Mouse (Mus musculus) midbrain, embryonic 15.5 days (tissue): Measurements from ENCODE around the gene Hoxd4. TPM values are rescaled to one million over a fixed set of nuclear protein-coding genes. Genes with fewer than 3 reads are reported as not detected.

Experiments used
- ATAC-seq: fragments of 200-750 bp; cut with Nextera tagmentation; replicated peaks from 2 replicates; pipeline ENCODE4 v1.8.0; 2017; ENCODE audit warnings: moderate TSS enrichment
- H3K27ac ChIP-seq: fragments of 300-500 bp; sonication (generic); 2 replicates; pipeline ENCODE4 v1.5.1; 2015; ENCODE audit warnings: mild to moderate bottlenecking, inconsistent platforms
- H3K27me3 ChIP-seq: fragments of 300-500 bp; sonication (generic); replicated peaks from 2 replicates; pipeline ENCODE4 v1.6.1; 2015; ENCODE audit warnings: inconsistent platforms
- H3K36me3 ChIP-seq: fragments of 300-500 bp; sonication (generic); replicated peaks from 2 replicates; pipeline ENCODE4 v1.6.1; 2015; ENCODE audit warnings: inconsistent platforms
- H3K4me1 ChIP-seq: fragments of 300-500 bp; sonication (generic); 2 replicates; pipeline ENCODE4 v1.6.1; 2015; ENCODE audit warnings: inconsistent platforms
- H3K4me2 ChIP-seq: fragments of 300-500 bp; sonication (generic); 2 replicates; pipeline ENCODE4 v1.6.1; 2015; ENCODE audit warnings: inconsistent platforms, mild to moderate bottlenecking, moderate library complexity
- H3K4me3 ChIP-seq: fragments of 300-500 bp; sonication (generic); 2 replicates; pipeline ENCODE4 v1.5.1; 2015; ENCODE audit warnings: mild to moderate bottlenecking, inconsistent platforms
- H3K9ac ChIP-seq: fragments of 300-500 bp; sonication (generic); 2 replicates; pipeline ENCODE4 v1.6.1; 2015; ENCODE audit warnings: mild to moderate bottlenecking, inconsistent platforms
- H3K9me3 ChIP-seq: fragments of 300-500 bp; sonication (generic); 2 replicates; pipeline ENCODE4 v1.6.1; 2016; ENCODE audit warnings: inconsistent platforms
- WGBS: fragments of 180-500 bp; shearing (Covaris S2); methylation state at CpG from one replicate; pipeline ENCODE4 v1.1.7; 2015; ENCODE audit warnings: mixed read lengths; 5-methylcytosine and 5-hydroxymethylcytosine counted together
- polyA plus RNA-seq: library from polyadenylated mRNA; unstranded; fragments of >200 nt; fragmentation: Nextera tagmentation; extraction: Ambion mirVana; gene quantifications from 2 replicates; pipeline ENCODE4 v1.2.1, GENCODE M21; 2015

Hoxd4 gene
- polyA plus RNA-seq, 1 experiment from 2014 or later: not detected

GRCm38 (mm10) chr2:74681594-74682531, 29.9 kb upstream of the Hoxd4 start:
- Histone ChIP-seq H3K4me1 (peaks cover 10% of the 10 kb centered on the region; the same call in 1 of the 2 replicates), H3K9ac (no peak overlapping the region), H3K27ac (no peak overlapping the region), H3K9me3 (no peaks in the 10 kb centered on the region), H3K4me2 (no peak overlapping the region), H3K36me3 (no peaks in the 10 kb centered on the region), H3K27me3 (peaks cover 94% of the 10 kb centered on the region), H3K4me3 (no peak overlapping the region)
- under 1% methylated on average over 70 of the region's 78 CpGs for WGBS
- ATAC-seq: 0 out of 2 replicates have a peak, but pooled peaks have one; percentile 14

GRCm38 (mm10) chr2:74682796-74683195, 28.9 kb upstream of the Hoxd4 start:
- H3K9me3 ChIP-seq: no peaks in the 10 kb centered on the region
- peaks cover 94% of the 10 kb centered on the region for H3K27me3 ChIP-seq
- no peaks in the 10 kb centered on the region for H3K36me3 ChIP-seq
- 0 out of 2 replicates have a peak, but pooled peaks have one; percentile 24 for ATAC-seq
- under 1% methylated on average over 51 of the region's 51 CpGs for WGBS
- H3K4me1 ChIP-seq: peaks cover 10% of the 10 kb centered on the region; the same call in 1 of the 2 replicates
- H3K4me2 ChIP-seq: 0 out of 2 replicates have a peak overlapping the region, but pooled peaks have one; percentile 9
- no peak overlapping the region for H3K4me3 ChIP-seq
- no peak overlapping the region for H3K27ac ChIP-seq
- H3K9ac ChIP-seq: no peak overlapping the region

- H3K9ac ChIP-seq: no peak overlapping the region
- H3K27ac ChIP-seq: no peak overlapping the region
- H3K27me3 ChIP-seq: peaks cover 94% of the 10 kb centered on the region
- H3K4me2 ChIP-seq: no peak overlapping the region
- no peaks in the 10 kb centered on the region for H3K9me3 ChIP-seq
- no peak overlapping the region for H3K4me3 ChIP-seq
- H3K36me3 ChIP-seq: no peaks in the 10 kb centered on the region
- peaks cover 10% of the 10 kb centered on the region; the same call in 1 of the 2 replicates for H3K4me1 ChIP-seq
- WGBS: 1% methylated on average over 18 of the region's 18 CpGs
- no peak for ATAC-seq
Observed at GRCm38 (mm10) chr2:74683471-74683951, 28.2 kb upstream of the Hoxd4 start.

GRCm38 (mm10) chr2:74684106-74684505, 27.6 kb upstream of the Hoxd4 start:
- no peak for ATAC-seq
- no peak overlapping the region for H3K4me2 ChIP-seq
- H3K9me3 ChIP-seq: no peaks in the 10 kb centered on the region
- H3K27me3 ChIP-seq: peaks cover 94% of the 10 kb centered on the region
- WGBS: 2% methylated on average over 12 of the region's 12 CpGs
- no peak overlapping the region for H3K9ac ChIP-seq
- H3K4me3 ChIP-seq: no peak overlapping the region
- peaks cover 10% of the 10 kb centered on the region; the same call in 1 of the 2 replicates for H3K4me1 ChIP-seq
- no peak overlapping the region for H3K27ac ChIP-seq
- H3K36me3 ChIP-seq: no peaks in the 10 kb centered on the region

- no peaks in the 10 kb centered on the region for H3K36me3 ChIP-seq
- H3K27ac ChIP-seq: no peak overlapping the region
- no peaks in the 10 kb centered on the region for H3K9me3 ChIP-seq
- H3K4me1 ChIP-seq: peaks cover 10% of the 10 kb centered on the region; the same call in 1 of the 2 replicates
- no peak overlapping the region for H3K9ac ChIP-seq
- H3K4me2 ChIP-seq: no peak overlapping the region
- WGBS: 15% methylated on average over 4 of the region's 4 CpGs
- ATAC-seq: no peak
- H3K4me3 ChIP-seq: no peak overlapping the region
- H3K27me3 ChIP-seq: peaks cover 91% of the 10 kb centered on the region
Observed at GRCm38 (mm10) chr2:74685059-74685603, 26.6 kb upstream of the Hoxd4 start.

GRCm38 (mm10) chr2:74686301-74686987, 25.3 kb upstream of the Hoxd4 start:
- Histone ChIP-seq H3K9ac (no peak overlapping the region), H3K36me3 (no peaks in the 10 kb centered on the region), H3K27me3 (peaks cover 87% of the 10 kb centered on the region), H3K9me3 (no peaks in the 10 kb centered on the region), H3K27ac (no peak overlapping the region), H3K4me3 (no peak overlapping the region), H3K4me2 (no peak overlapping the region), H3K4me1 (peaks cover 10% of the 10 kb centered on the region; the same call in 1 of the 2 replicates)
- WGBS: 5% methylated on average over 17 of the region's 17 CpGs
- no peak for ATAC-seq

- Histone ChIP-seq H3K4me3 (no peak overlapping the region), H3K9ac (no peak overlapping the region), H3K27ac (no peak overlapping the region), H3K4me2 (no peak overlapping the region), H3K9me3 (no peaks in the 10 kb centered on the region), H3K4me1 (peaks cover 7% of the 10 kb centered on the region; the same call in 1 of the 2 replicates), H3K27me3 (peaks cover 87% of the 10 kb centered on the region), H3K36me3 (no peaks in the 10 kb centered on the region)
- ATAC-seq: no peak
- WGBS: 1% methylated on average over 27 of the region's 27 CpGs
Observed at GRCm38 (mm10) chr2:74686988-74687697, 24.6 kb upstream of the Hoxd4 start.

- no peaks in the 10 kb centered on the region for H3K9me3 ChIP-seq
- H3K36me3 ChIP-seq: no peaks in the 10 kb centered on the region
- no peak overlapping the region for H3K9ac ChIP-seq
- no peak overlapping the region for H3K4me2 ChIP-seq
- peaks cover 88% of the 10 kb centered on the region for H3K27me3 ChIP-seq
- whole genome bisulfite sequencing: under 1% methylated on average over 31 of the region's 31 CpGs
- no peak for ATAC-seq
- H3K4me1 ChIP-seq: no peaks in the 10 kb centered on the region
- no peak overlapping the region for H3K4me3 ChIP-seq
- H3K27ac ChIP-seq: no peak overlapping the region
Observed at GRCm38 (mm10) chr2:74687698-74688555, 23.8 kb upstream of the Hoxd4 start.

GRCm38 (mm10) chr2:74688795-74689573, 22.7 kb upstream of the Hoxd4 start:
- Histone ChIP-seq H3K4me3 (no peak overlapping the region), H3K9me3 (no peaks in the 10 kb centered on the region), H3K27me3 (peaks cover 88% of the 10 kb centered on the region), H3K9ac (no peak overlapping the region), H3K4me2 (no peak overlapping the region), H3K4me1 (no peaks in the 10 kb centered on the region), H3K27ac (no peak overlapping the region), H3K36me3 (no peaks in the 10 kb centered on the region)
- no peak for ATAC-seq
- 3% methylated on average over 12 of the region's 12 CpGs for WGBS

GRCm38 (mm10) chr2:74689574-74690337, 22.0 kb upstream of the Hoxd4 start:
- H3K4me2 ChIP-seq: no peak overlapping the region
- H3K36me3 ChIP-seq: no peaks in the 10 kb centered on the region
- no peak for ATAC-seq
- H3K9me3 ChIP-seq: no peaks in the 10 kb centered on the region
- no peak overlapping the region for H3K4me3 ChIP-seq
- under 1% methylated on average over 24 of the region's 24 CpGs for WGBS
- H3K27me3 ChIP-seq: peaks cover 88% of the 10 kb centered on the region
- H3K4me1 ChIP-seq: no peaks in the 10 kb centered on the region
- no peak overlapping the region for H3K27ac ChIP-seq
- H3K9ac ChIP-seq: no peak overlapping the region
